Mouse (Mus musculus): Measurements from ENCODE around the gene Coa5. TPM values are rescaled to one million over a fixed set of nuclear protein-coding genes. Genes with fewer than 3 reads are reported as not detected.

Gene Coa5
- polyA plus RNA-seq, 1 experiment, result 30.0 TPM

GRCm38 (mm10) chr1:37408059-37408458, 21.8 kb downstream of the Coa5 start:
- TF ChIP-seq CTCF (IDR thresholded peaks at IDR 0.05; ENCODE audit: extremely low read depth, insufficient read length, insufficient replicate concordance, low read depth, low read length), result no peak
- no peak for TF ChIP-seq POLR2A (IDR thresholded peaks at IDR 0.05; ENCODE audit: low read depth, low read length)
- no peak overlapping the region for H3K4me3 ChIP-seq (ENCODE audit: low read depth, low read length)
- peaks cover 33% of the 10 kb centered on the region for H3K36me3 ChIP-seq (ENCODE audit: control insufficient read depth, insufficient read depth, low read length)
- WGBS, result 89% methylated on average over 8 of the region's 8 CpGs
- H3K27ac ChIP-seq (ENCODE audit: insufficient read depth, low read depth, low read length), result no peak overlapping the region
- peaks cover 5% of the 10 kb centered on the region; the same call in 1 of the 2 replicates for H3K4me1 ChIP-seq (ENCODE audit: control insufficient read depth, insufficient read depth, insufficient read length, low read length)
- no peaks in the 10 kb centered on the region for H3K27me3 ChIP-seq (ENCODE audit: control insufficient read depth, insufficient read depth, low read length)

- Histone ChIP-seq H3K36me3 (ENCODE audit: control insufficient read depth, insufficient read depth, low read length) (peaks cover 38% of the 10 kb centered on the region), H3K27me3 (ENCODE audit: control insufficient read depth, insufficient read depth, low read length) (no peaks in the 10 kb centered on the region), H3K4me3 (ENCODE audit: low read depth, low read length) (no peak overlapping the region), H3K4me1 (ENCODE audit: control insufficient read depth, insufficient read depth, insufficient read length, low read length) (peaks cover 5% of the 10 kb centered on the region; the same call in 1 of the 2 replicates), H3K27ac (ENCODE audit: insufficient read depth, low read depth, low read length) (no peak overlapping the region)
- 87% methylated on average over 8 of the region's 8 CpGs for WGBS
- TF ChIP-seq CTCF (IDR thresholded peaks at IDR 0.05; ENCODE audit: extremely low read depth, insufficient read length, insufficient replicate concordance, low read depth, low read length), result no peak
Measured at GRCm38 (mm10) chr1:37407228-37407627, 22.7 kb downstream of the Coa5 start.

- TF ChIP-seq POLR2A (IDR thresholded peaks at IDR 0.05; ENCODE audit: low read depth, low read length), result no peak
- TF ChIP-seq CTCF (IDR thresholded peaks at IDR 0.05; ENCODE audit: extremely low read depth, insufficient read length, insufficient replicate concordance, low read depth, low read length), result no peak
- H3K36me3 ChIP-seq (ENCODE audit: control insufficient read depth, insufficient read depth, low read length), result peaks cover 41% of the 10 kb centered on the region
- WGBS, result 90% methylated on average over 2 of the region's 2 CpGs
Measured at GRCm38 (mm10) chr1:37405137-37405536, 24.8 kb downstream of the Coa5 start.

GRCm38 (mm10) chr1:37401687-37402086, 28.2 kb downstream of the Coa5 start:
- peaks cover 3% of the 10 kb centered on the region; the same call in 1 of the 2 replicates for H3K4me1 ChIP-seq (ENCODE audit: control insufficient read depth, insufficient read depth, insufficient read length, low read length)
- no peaks in the 10 kb centered on the region for H3K27me3 ChIP-seq (ENCODE audit: control insufficient read depth, insufficient read depth, low read length)
- H3K27ac ChIP-seq (ENCODE audit: insufficient read depth, low read depth, low read length), result no peak overlapping the region
- H3K4me3 ChIP-seq (ENCODE audit: low read depth, low read length), result no peak overlapping the region
- H3K36me3 ChIP-seq (ENCODE audit: control insufficient read depth, insufficient read depth, low read length), result peaks cover 52% of the 10 kb centered on the region
- 64% methylated on average over 4 of the region's 4 CpGs for WGBS
- TF ChIP-seq POLR2A (IDR thresholded peaks at IDR 0.05; ENCODE audit: low read depth, low read length) (no peak), CTCF (IDR thresholded peaks at IDR 0.05; ENCODE audit: extremely low read depth, insufficient read length, insufficient replicate concordance, low read depth, low read length) (peak; percentile 81; the same call in 1 of the 2 replicates)

More at GRCm38 (mm10) chr1:37405137-37405536, 24.8 kb downstream of the Coa5 start:
- Histone ChIP-seq H3K4me1 (ENCODE audit: control insufficient read depth, insufficient read depth, insufficient read length, low read length) (peaks cover 5% of the 10 kb centered on the region; the same call in 1 of the 2 replicates), H3K4me3 (ENCODE audit: low read depth, low read length) (no peak overlapping the region), H3K27me3 (ENCODE audit: control insufficient read depth, insufficient read depth, low read length) (no peaks in the 10 kb centered on the region), H3K27ac (ENCODE audit: insufficient read depth, low read depth, low read length) (no peak overlapping the region)

GRCm38 (mm10) chr1:37399734-37400133, 30.2 kb downstream of the Coa5 start:
- WGBS, result 88% methylated on average over 8 of the region's 8 CpGs
- no peak overlapping the region for H3K27ac ChIP-seq (ENCODE audit: insufficient read depth, low read depth, low read length)
- H3K36me3 ChIP-seq (ENCODE audit: control insufficient read depth, insufficient read depth, low read length), result peaks cover 53% of the 10 kb centered on the region
- no peaks in the 10 kb centered on the region for H3K27me3 ChIP-seq (ENCODE audit: control insufficient read depth, insufficient read depth, low read length)
- H3K4me3 ChIP-seq (ENCODE audit: low read depth, low read length), result no peak overlapping the region
- no peak for TF ChIP-seq CTCF (IDR thresholded peaks at IDR 0.05; ENCODE audit: extremely low read depth, insufficient read length, insufficient replicate concordance, low read depth, low read length)
- TF ChIP-seq POLR2A (IDR thresholded peaks at IDR 0.05; ENCODE audit: low read depth, low read length), result no peak
- no peaks in the 10 kb centered on the region for H3K4me1 ChIP-seq (ENCODE audit: control insufficient read depth, insufficient read depth, insufficient read length, low read length)

GRCm38 (mm10) chr1:37398961-37399360, 30.9 kb downstream of the Coa5 start:
- TF ChIP-seq POLR2A (IDR thresholded peaks at IDR 0.05; ENCODE audit: low read depth, low read length) (no peak), CTCF (IDR thresholded peaks at IDR 0.05; ENCODE audit: extremely low read depth, insufficient read length, insufficient replicate concordance, low read depth, low read length) (no peak)
- Histone ChIP-seq H3K27ac (ENCODE audit: insufficient read depth, low read depth, low read length) (no peak overlapping the region), H3K36me3 (ENCODE audit: control insufficient read depth, insufficient read depth, low read length) (peaks cover 57% of the 10 kb centered on the region), H3K4me3 (ENCODE audit: low read depth, low read length) (no peak overlapping the region), H3K27me3 (ENCODE audit: control insufficient read depth, insufficient read depth, low read length) (no peaks in the 10 kb centered on the region), H3K4me1 (ENCODE audit: control insufficient read depth, insufficient read depth, insufficient read length, low read length) (no peaks in the 10 kb centered on the region)
- 64% methylated on average over 3 of the region's 3 CpGs for WGBS

GRCm38 (mm10) chr1:37396481-37396880, 33.4 kb downstream of the Coa5 start:
- TF ChIP-seq POLR2A (IDR thresholded peaks at IDR 0.05; ENCODE audit: low read depth, low read length) (no peak), CTCF (IDR thresholded peaks at IDR 0.05; ENCODE audit: extremely low read depth, insufficient read length, insufficient replicate concordance, low read depth, low read length) (no peak)
- 67% methylated on average over 1 of the region's 1 CpGs for WGBS
- Histone ChIP-seq H3K27me3 (ENCODE audit: control insufficient read depth, insufficient read depth, low read length) (no peaks in the 10 kb centered on the region), H3K4me1 (ENCODE audit: control insufficient read depth, insufficient read depth, insufficient read length, low read length) (no peaks in the 10 kb centered on the region), H3K4me3 (ENCODE audit: low read depth, low read length) (no peak overlapping the region), H3K27ac (ENCODE audit: insufficient read depth, low read depth, low read length) (no peak overlapping the region), H3K36me3 (ENCODE audit: control insufficient read depth, insufficient read depth, low read length) (peaks cover 63% of the 10 kb centered on the region)

Measured in small intestine, adult 2 months (tissue).